Mouse (Mus musculus): Measurements from ENCODE around the gene Xrra1. TPM values are rescaled to one million over a fixed set of nuclear protein-coding genes. Genes with fewer than 3 reads are reported as not detected.

Gene Xrra1
- total and polyA plus RNA-seq, 3 experiments, result 0.58 to 1.2 TPM; not detected in 1

DNA sequence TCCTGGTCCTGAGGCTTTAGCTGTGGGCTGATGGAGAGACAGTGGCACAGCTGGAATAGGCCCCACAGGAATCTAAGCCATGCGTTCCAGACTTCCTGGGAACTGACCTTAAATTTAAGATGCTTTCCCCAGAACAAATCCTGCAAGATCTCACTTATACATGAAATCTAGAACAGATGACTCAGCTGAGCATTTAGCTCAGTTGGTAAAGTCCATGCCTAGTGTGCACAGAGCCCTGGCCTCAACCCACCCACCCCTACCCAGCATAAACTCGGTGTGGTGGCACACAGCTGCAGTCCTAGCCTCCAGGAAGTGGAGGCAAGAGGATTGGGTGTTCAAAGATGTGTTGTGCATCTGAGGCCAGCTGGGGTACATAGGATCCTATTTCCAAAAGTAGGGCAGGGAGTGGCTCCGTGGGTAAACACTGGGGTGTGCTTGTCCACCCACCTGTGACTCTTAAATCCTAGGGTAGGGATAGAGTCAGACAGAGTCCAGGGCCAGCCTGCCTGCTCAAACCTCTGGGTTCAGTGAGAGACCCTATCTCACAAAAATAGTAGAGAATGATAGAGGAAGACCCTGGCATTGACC lies 31.3 kb downstream of the Xrra1 start:
- Histone ChIP-seq H3K79me2 (ENCODE audit: control insufficient read depth, insufficient read depth, low read length, poor library complexity) (no peaks in the 10 kb centered on the region), H3K9me3 (replicated peaks; ENCODE audit: insufficient read depth, low read length) (no peaks in the 10 kb centered on the region), H3K36me3 (ENCODE audit: control insufficient read depth in 1 of 2, insufficient read depth in 2 of 2, low read length in 2 of 2) (peaks cover 0 to 21% of the 10 kb centered on the region in 2 experiments; a peak in 2 of 4 replicates), H3K27me3 (ENCODE audit: control insufficient read depth in 1 of 2, insufficient read depth in 2 of 2, low read length in 2 of 2) (no peaks in the 10 kb centered on the region), H3K9ac (ENCODE audit: control insufficient read depth, low read depth, low read length, poor library complexity, severe bottlenecking) (no peak overlapping the region), H3K27ac (ENCODE audit: control insufficient read depth, low read depth, low read length) (no peak overlapping the region), H3K4me3 (ENCODE audit: control insufficient read depth in 1 of 2, insufficient read depth in 1 of 2, low read depth in 2 of 2, low read length in 2 of 2) (no peak overlapping the region), H3K4me1 (ENCODE audit: control insufficient read depth in 1 of 2, insufficient read depth in 2 of 2, low read length in 2 of 2) (peaks cover 15 to 24% of the 10 kb centered on the region in 2 experiments)
- DNase-seq (ENCODE audit: low read depth, low spot score), result no peak
- TF ChIP-seq ZKSCAN1 (IDR thresholded peaks at IDR 0.05; ENCODE audit: low read depth, low read length) (no peak), MAFK (IDR thresholded peaks at IDR 0.05; ENCODE audit: borderline replicate concordance, low read depth, low read length) (no peak), POLR2AphosphoS2 (IDR thresholded peaks at IDR 0.05; ENCODE audit: low read length) (no peak), MYB (IDR thresholded peaks at IDR 0.05; ENCODE audit: low read depth, low read length) (no peak), GATA1 (IDR thresholded peaks at IDR 0.05; ENCODE audit: low read depth, low read length) (no peak), RAD21 (IDR thresholded peaks at IDR 0.05; ENCODE audit: low read depth, low read length) (no peak), NRF1 (IDR thresholded peaks at IDR 0.05; ENCODE audit: insufficient read depth, low read depth, low read length, poor library complexity, severe bottlenecking) (no peak), EP300 (IDR thresholded peaks at IDR 0.05; ENCODE audit: low read depth in 1 of 2, low read length in 2 of 2) (no peak), ELF1 (IDR thresholded peaks at IDR 0.05; ENCODE audit: low read depth, low read length) (no peak), POLR2A (IDR thresholded peaks at IDR 0.05; ENCODE audit: control insufficient read depth in 1 of 2, insufficient read depth in 1 of 2, low read depth in 1 of 2, low read length in 2 of 2, poor library complexity in 1 of 2) (no peak), JUND (IDR thresholded peaks at IDR 0.05; ENCODE audit: low read depth, low read length) (no peak)

DNA sequence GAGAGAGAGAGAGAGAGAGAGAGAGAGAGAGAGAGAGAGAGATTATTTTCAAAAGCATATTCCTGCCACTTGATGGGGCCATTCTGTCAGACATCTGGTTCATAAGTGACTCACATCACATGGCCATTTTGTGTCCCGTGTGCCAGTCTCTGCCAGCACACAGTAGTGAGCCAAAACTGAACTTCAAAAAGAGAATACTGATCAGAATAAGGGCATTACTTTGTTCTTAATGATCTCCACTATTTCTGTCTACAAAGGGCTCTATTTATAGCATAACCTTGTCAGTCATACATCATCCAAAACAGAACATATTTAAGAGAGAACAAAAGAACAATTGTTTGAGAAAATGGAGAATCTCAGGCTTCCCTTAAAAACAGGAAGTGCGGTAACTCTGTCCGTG lies 32.6 kb downstream of the Xrra1 start:
- H3K9ac ChIP-seq (ENCODE audit: control insufficient read depth, low read depth, low read length, poor library complexity, severe bottlenecking), result no peak overlapping the region

More for the DNA sequence above, 32.6 kb downstream of the Xrra1 start:
- H3K27me3 ChIP-seq (ENCODE audit: control insufficient read depth in 1 of 2, insufficient read depth in 2 of 2, low read length in 2 of 2), result no peaks in the 10 kb centered on the region
- no peaks in the 10 kb centered on the region for H3K79me2 ChIP-seq (ENCODE audit: control insufficient read depth, insufficient read depth, low read length, poor library complexity)
- peaks cover 15 to 31% of the 10 kb centered on the region in 2 experiments for H3K4me1 ChIP-seq (ENCODE audit: control insufficient read depth in 1 of 2, insufficient read depth in 2 of 2, low read length in 2 of 2)
- no peak overlapping the region for H3K4me3 ChIP-seq (ENCODE audit: control insufficient read depth in 1 of 2, insufficient read depth in 1 of 2, low read depth in 2 of 2, low read length in 2 of 2)
- no peak overlapping the region for H3K27ac ChIP-seq (ENCODE audit: control insufficient read depth, low read depth, low read length)
- H3K9me3 ChIP-seq (replicated peaks; ENCODE audit: insufficient read depth, low read length), result no peaks in the 10 kb centered on the region
- H3K36me3 ChIP-seq (ENCODE audit: control insufficient read depth in 1 of 2, insufficient read depth in 2 of 2, low read length in 2 of 2), result peaks cover 0 to 20% of the 10 kb centered on the region in 2 experiments; a peak in 2 of 4 replicates
- TF ChIP-seq POLR2A (IDR thresholded peaks at IDR 0.05; ENCODE audit: control insufficient read depth in 1 of 2, insufficient read depth in 1 of 2, low read depth in 1 of 2, low read length in 2 of 2, poor library complexity in 1 of 2) (no peak), ZKSCAN1 (IDR thresholded peaks at IDR 0.05; ENCODE audit: low read depth, low read length) (no peak), ZC3H11A (IDR thresholded peaks at IDR 0.05; ENCODE audit: low read depth, low read length) (0 out of 2 replicates have a peak, but pooled peaks have one; percentile 15), MEF2A (IDR thresholded peaks at IDR 0.05; ENCODE audit: extremely low read depth, insufficient replicate concordance, low read depth, low read length, poor library complexity, severe bottlenecking) (no peak), GABPA (IDR thresholded peaks at IDR 0.05; ENCODE audit: low read depth, low read length) (no peak), CTCF (IDR thresholded peaks at IDR 0.05 in 2 of 3, conservative IDR thresholded peaks at IDR 0.05 in 1 of 3; ENCODE audit: control insufficient read depth in 1 of 3, insufficient read depth in 1 of 3, low read depth in 2 of 3, low read length in 3 of 3, poor library complexity in 1 of 3, severe bottlenecking in 1 of 3) (peak in 1 of 3 experiments; percentile 17; a peak in 1 of 6 replicates), NELFE (IDR thresholded peaks at IDR 0.05; ENCODE audit: low read depth, low read length) (no peak), KAT2A (conservative IDR thresholded peaks at IDR 0.05; ENCODE audit: low read depth, low read length) (no peak), RCOR1 (IDR thresholded peaks at IDR 0.05; ENCODE audit: low read depth, low read length) (no peak), ELF1 (IDR thresholded peaks at IDR 0.05; ENCODE audit: low read depth, low read length) (0 out of 2 replicates have a peak, but pooled peaks have one; percentile 26), CHD2 (IDR thresholded peaks at IDR 0.05; ENCODE audit: low read length) (no peak)
- peak; percentile 67 for DNase-seq (ENCODE audit: low read depth, low spot score)

Measured in MEL (cell line).